Mouse (Mus musculus): ENCODE data around the gene Mrps18a. TPM values are rescaled to one million over a fixed set of nuclear protein-coding genes. Genes with fewer than 3 reads are reported as not detected.

Gene Mrps18a
- total RNA-seq (2023) = 61.7 TPM

DNA sequence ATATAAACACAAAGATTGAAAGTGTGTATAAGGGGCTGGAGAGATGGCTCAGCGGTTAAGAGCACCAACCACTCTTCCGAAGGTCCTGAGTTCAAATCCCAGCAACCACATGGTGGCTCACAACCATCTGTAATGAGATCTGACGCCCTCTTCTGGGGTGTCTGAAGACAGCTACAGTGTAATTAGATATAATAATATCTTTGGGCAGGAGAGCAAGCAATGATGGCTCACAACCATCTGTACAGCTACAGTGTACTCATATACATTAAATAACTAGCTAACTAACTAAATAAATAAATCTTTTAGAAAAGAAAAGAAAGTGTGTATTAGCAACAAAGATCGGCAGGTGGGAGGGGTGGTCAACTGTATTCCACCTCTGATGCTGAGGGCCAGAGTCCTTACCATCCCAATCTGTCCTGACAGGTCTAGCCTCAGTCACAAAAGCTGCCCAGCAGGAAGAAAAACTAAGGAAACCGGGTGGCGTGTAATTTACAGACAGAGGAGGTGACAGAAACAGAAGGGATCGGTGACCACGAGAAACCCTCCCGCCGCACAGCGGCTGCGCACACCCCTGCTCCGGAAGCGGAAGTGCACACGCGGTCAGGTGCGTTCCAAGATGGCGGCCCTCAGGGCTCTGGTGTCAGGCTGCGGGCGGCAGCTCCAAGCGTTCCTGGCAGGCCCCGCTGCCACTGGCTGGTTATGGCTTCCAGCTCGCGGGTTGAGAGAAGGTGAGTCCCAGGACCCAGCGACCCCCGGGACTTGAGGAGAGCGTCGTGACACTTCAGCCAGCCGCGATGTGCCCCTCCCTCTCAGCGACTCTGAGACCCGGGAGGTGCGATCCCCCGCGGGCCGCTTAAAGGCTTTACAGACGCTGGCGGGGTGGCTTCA is at the start of gene Mrps18a:
Mrps18a (plus strand) TSS at position 585 of the 888 bp plus-strand sequence.

DNA sequence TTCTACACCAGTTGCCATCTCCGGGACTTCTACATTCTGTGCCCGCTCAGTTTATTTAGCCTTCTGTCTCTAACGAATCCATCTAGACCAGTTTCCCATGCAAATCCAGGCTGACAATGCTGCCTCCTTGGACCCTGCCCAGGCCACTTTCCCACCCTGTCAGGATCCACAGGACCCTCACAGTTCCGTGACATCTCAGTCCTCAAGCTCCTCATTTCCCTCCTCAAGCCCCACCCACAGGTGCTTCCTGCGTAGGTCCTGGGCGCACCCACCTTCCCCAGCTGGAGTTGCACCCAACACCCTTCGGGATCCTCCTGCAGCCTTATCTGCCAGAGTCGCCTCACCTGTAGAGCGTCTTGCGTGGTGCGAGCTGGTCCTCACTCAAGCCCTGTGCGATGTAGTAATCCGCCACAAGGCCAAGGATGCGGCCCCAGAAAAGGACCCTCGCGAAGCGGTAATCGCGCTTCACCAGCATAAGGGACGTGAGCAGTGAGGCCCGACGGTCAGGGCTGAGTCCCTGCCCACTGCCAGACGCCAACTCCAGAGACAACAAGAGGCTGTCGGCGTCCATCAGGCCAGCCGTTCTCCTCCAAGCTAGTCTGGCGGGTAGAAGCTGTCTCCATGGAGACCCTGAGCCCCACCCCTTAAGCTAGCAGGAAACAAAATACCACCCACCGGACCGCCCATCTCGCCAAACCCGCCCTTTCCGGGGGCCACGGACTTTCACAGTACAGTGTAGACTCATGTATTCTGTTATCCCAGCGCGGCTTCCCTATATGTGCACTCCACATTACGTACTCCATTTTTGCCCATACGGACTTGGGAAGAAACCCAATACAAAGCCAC is 33.0 kb downstream of the Mrps18a start, which contains the start of gene Rsph9:
Rsph9 (minus strand) TSS at position 639 of the 846 bp plus-strand sequence.

GRCm38 (mm10) chr17:46152847-46153782 is 42.3 kb downstream of the Mrps18a start, which contains the start of gene Mad2l1bp:
Gene Mad2l1bp (minus strand): TSS chr17:46153553.

GRCm38 (mm10) chr17:46160686-46161085 is 49.9 kb downstream of the Mrps18a start, which contains the start of gene Gtpbp2:
Gene Gtpbp2 (plus strand): TSS chr17:46161032.

Other genes starting within 250 kb of the Mrps18a start
- gene Vegfa, start 78.6 kb upstream of the Mrps18a start, total RNA-seq (2023) = 9.1 TPM
- gene Rsph9, start 33.2 kb downstream of the Mrps18a start, total RNA-seq (2023) = not detected
- gene Mad2l1bp, start 42.6 kb downstream of the Mrps18a start, total RNA-seq (2023) = 21.1 TPM
- gene Gtpbp2, start 50.0 kb downstream of the Mrps18a start, total RNA-seq (2023) = 165 TPM
- gene Polh, start 91.7 kb downstream of the Mrps18a start, total RNA-seq (2023) = 11.8 TPM
- gene Xpo5, start 91.8 kb downstream of the Mrps18a start, total RNA-seq (2023) = 32.3 TPM
- gene Polr1c, start 137.1 kb downstream of the Mrps18a start, total RNA-seq (2023) = 67.4 TPM
- gene Yipf3, start 137.1 kb downstream of the Mrps18a start, total RNA-seq (2023) = 105 TPM
- 1.2 TPM for gene Lrrc73, start 142.5 kb downstream of the Mrps18a start, total RNA-seq (2023)
- 49.3 TPM for gene Tjap1, start 172.0 kb downstream of the Mrps18a start, total RNA-seq (2023)
- not detected for gene Dlk2, start 186.4 kb downstream of the Mrps18a start, total RNA-seq (2023)
- gene Abcc10, start 217.4 kb downstream of the Mrps18a start, total RNA-seq (2023) = 13.4 TPM